Mouse (Mus musculus) spleen, adult 2 months (tissue): Measurements from ENCODE around the gene Slc26a1. TPM values are rescaled to one million over a fixed set of nuclear protein-coding genes. Genes with fewer than 3 reads are reported as not detected.
A peak's percentile ranks its signal among the peaks of the same experiment; 100 is the strongest.

Source experiments
- DNase-seq, 2 experiments: peaks; one replicate each; pipeline versions ENCODE4 v3.0.0 to v3.0.0-alpha.2; 2012 to 2021; ENCODE audit warnings: low spot score in 2 of 2, low read depth in 1 of 2
- H3K27ac ChIP-seq: fragments of 200-500 bp; 2 replicates; pipeline ENCODE4 v1.5.1; 2012; ENCODE audit warnings: low read length, inconsistent platforms; ENCODE audit not compliant: insufficient read depth
- H3K27me3 ChIP-seq: fragments of 200-500 bp; 2 replicates; pipeline ENCODE4 v1.6.1; 2012; ENCODE audit warnings: mild to moderate bottlenecking, moderate library complexity, low read length, inconsistent platforms; ENCODE audit not compliant: control insufficient read depth, insufficient read depth
- H3K36me3 ChIP-seq: fragments of 200-500 bp; 2 replicates; pipeline ENCODE4 v1.6.1; 2012; ENCODE audit warnings: mild to moderate bottlenecking, low read length, inconsistent platforms; ENCODE audit not compliant: control insufficient read depth, insufficient read depth
- H3K4me1 ChIP-seq: fragments of 200-500 bp; 2 replicates; pipeline ENCODE4 v1.6.1; 2011; ENCODE audit warnings: inconsistent platforms; ENCODE audit not compliant: control insufficient read depth, insufficient read depth, insufficient read length
- H3K4me3 ChIP-seq: fragments of 200-500 bp; 2 replicates; pipeline ENCODE4 v1.5.1; 2011; ENCODE audit warnings: mild to moderate bottlenecking, inconsistent platforms; ENCODE audit not compliant: insufficient read depth, insufficient read length; ENCODE audit errors: extremely low read depth
- CTCF ChIP-seq: fragments of 200-500 bp; IDR thresholded peaks from 2 replicates; pipeline ENCODE4 v1.5.1; 2011; ENCODE audit warnings: mild to moderate bottlenecking, inconsistent platforms; ENCODE audit not compliant: insufficient read depth, insufficient read length, insufficient replicate concordance; ENCODE audit errors: extremely low read depth
- POLR2A ChIP-seq: fragments of 200-500 bp; IDR thresholded peaks from 2 replicates; pipeline ENCODE4 v1.6.1; 2011; ENCODE audit warnings: low read depth, low read length, inconsistent platforms
- WGBS: fragments of 180-500 bp; shearing (Covaris S2); methylation state at CpG from one replicate; pipeline ENCODE4 v1.1.7; 2018; 5-methylcytosine and 5-hydroxymethylcytosine counted together
- polyA plus RNA-seq: library from polyadenylated mRNA; depleted of rRNA; stranded (reverse); fragments of >200 nt; gene quantifications from 2 replicates; pipeline ENCODE4 v1.2.3, GENCODE M21; 2012

Slc26a1 gene
- polyA plus RNA-seq, 1 experiment = 1.0 TPM

- Histone ChIP-seq H3K27ac (no peak overlapping the region), H3K27me3 (no peaks in the 10 kb centered on the region), H3K4me3 (no peak overlapping the region), H3K4me1 (peaks cover 3% of the 10 kb centered on the region; the same call in 1 of the 2 replicates), H3K36me3 (peaks cover 3% of the 10 kb centered on the region; the same call in 1 of the 2 replicates)
- TF ChIP-seq POLR2A (no peak), CTCF (no peak)
- DNase-seq = no peak
- 95% methylated on average over 12 of the region's 12 CpGs for WGBS
Observed at GRCm38 (mm10) chr5:108671757-108672156, 3.6 kb downstream of the Slc26a1 start.

GRCm38 (mm10) chr5:108670785-108671184, 4.6 kb downstream of the Slc26a1 start:
- H3K36me3 ChIP-seq = peaks cover 3% of the 10 kb centered on the region; the same call in 1 of the 2 replicates
- H3K27me3 ChIP-seq = no peaks in the 10 kb centered on the region
- H3K27ac ChIP-seq = no peak overlapping the region
- H3K4me1 ChIP-seq = peaks cover 3% of the 10 kb centered on the region; the same call in 1 of the 2 replicates
- peak; percentile 38; the same call in 1 of the 2 replicates for TF ChIP-seq CTCF
- no peak for TF ChIP-seq POLR2A
- DNase-seq = peak in 1 of 2 experiments; percentile 44
- H3K4me3 ChIP-seq = no peak overlapping the region

- Histone ChIP-seq H3K36me3 (peaks cover 3% of the 10 kb centered on the region; the same call in 1 of the 2 replicates), H3K4me3 (no peak overlapping the region), H3K27me3 (no peaks in the 10 kb centered on the region), H3K4me1 (peaks cover 3% of the 10 kb centered on the region; the same call in 1 of the 2 replicates), H3K27ac (no peak overlapping the region)
- TF ChIP-seq POLR2A (no peak), CTCF (no peak)
- DNase-seq = no peak
- 63% methylated on average over 9 of the region's 9 CpGs for WGBS
Observed at GRCm38 (mm10) chr5:108669986-108670385, 5.4 kb downstream of the Slc26a1 start.

GRCm38 (mm10) chr5:108668977-108669936, 6.1 kb downstream of the Slc26a1 start, which contains the start of gene Dgkq:
Dgkq (minus strand) TSS chr5:108669672.
- peak; percentile 78 to 91 for DNase-seq
- H3K27me3 ChIP-seq = no peaks in the 10 kb centered on the region
- 5% methylated on average over 43 of the region's 43 CpGs for WGBS
- peaks cover 3% of the 10 kb centered on the region; the same call in 1 of the 2 replicates for H3K36me3 ChIP-seq
- H3K4me1 ChIP-seq = peaks cover 3% of the 10 kb centered on the region; the same call in 1 of the 2 replicates
- TF ChIP-seq CTCF (peak; percentile 36; the same call in 1 of the 2 replicates), POLR2A (peak; percentile 63; the same call in 1 of the 2 replicates)
- H3K27ac ChIP-seq = peak within 1 kb of the TSS; percentile 86
- peak within 1 kb of the TSS; percentile 81 for H3K4me3 ChIP-seq

GRCm38 (mm10) chr5:108668387-108668932, 6.9 kb downstream of the Slc26a1 start:
- Histone ChIP-seq H3K27me3 (no peaks in the 10 kb centered on the region), H3K27ac (peak overlapping the region; percentile 86), H3K4me3 (peak overlapping the region; percentile 81), H3K36me3 (peaks cover 3% of the 10 kb centered on the region; the same call in 1 of the 2 replicates), H3K4me1 (peaks cover 3% of the 10 kb centered on the region; the same call in 1 of the 2 replicates)
- no peak for DNase-seq
- WGBS = 15% methylated on average over 3 of the region's 3 CpGs
- TF ChIP-seq CTCF = no peak
- TF ChIP-seq POLR2A = no peak

GRCm38 (mm10) chr5:108667370-108667769, 8.0 kb downstream of the Slc26a1 start:
- no peak for DNase-seq
- Histone ChIP-seq H3K27ac (no peak overlapping the region), H3K36me3 (peaks cover 3% of the 10 kb centered on the region; the same call in 1 of the 2 replicates), H3K4me3 (no peak overlapping the region), H3K4me1 (peaks cover 3% of the 10 kb centered on the region; the same call in 1 of the 2 replicates), H3K27me3 (no peaks in the 10 kb centered on the region)
- TF ChIP-seq POLR2A (no peak), CTCF (no peak)
- 61% methylated on average over 2 of the region's 2 CpGs for WGBS

- Histone ChIP-seq H3K36me3 (no peaks in the 10 kb centered on the region), H3K27ac (no peak overlapping the region), H3K27me3 (no peaks in the 10 kb centered on the region), H3K4me1 (peaks cover 2% of the 10 kb centered on the region; the same call in 1 of the 2 replicates), H3K4me3 (no peak overlapping the region)
- 64% methylated on average over 3 of the region's 3 CpGs for WGBS
- no peak for DNase-seq
- TF ChIP-seq POLR2A (no peak), CTCF (no peak)
Observed at GRCm38 (mm10) chr5:108665066-108665465, 10.3 kb downstream of the Slc26a1 start.
